Mouse (Mus musculus) adipose tissue, adult 10 weeks (tissue): Measurements from ENCODE around the gene Bmx. TPM values are rescaled to one million over a fixed set of nuclear protein-coding genes. Genes with fewer than 3 reads are reported as not detected.

Experiments
- polyA plus RNA-seq: library from polyadenylated mRNA; stranded (reverse); fragments of 350-450 nt; fragmentation: Illumina TruSeq; extraction: RNeasy Lipid Tissue Mini Kit (QIAGEN cat#74804); gene quantifications from one replicate; pipeline ENCODE4 v1.2.3, GENCODE M21; 2014; ENCODE audit warnings: low read depth, low replicate concordance

Bmx gene
- 1.6 TPM for polyA plus RNA-seq

GRCm38 (mm10) chrX:164258057-164258456 is at the start of gene Bmx:
Bmx (minus strand) TSS chrX:164258193.

GRCm38 (mm10) chrX:164269285-164269761 is 11.3 kb upstream of the Bmx start, which contains the start of gene Pir:
Pir (plus strand) TSS chrX:164269371.

Other genes with a start within 250 kb of the Bmx start
- 98.1 TPM for gene Car5b, start 230.2 kb downstream of the Bmx start, polyA plus RNA-seq
- 2.9 TPM for gene Siah1b, start 181.7 kb downstream of the Bmx start, polyA plus RNA-seq
- 1.3 TPM for gene Cltrn, start 169.4 kb downstream of the Bmx start, polyA plus RNA-seq
- gene Ace2, start 118.9 kb downstream of the Bmx start, polyA plus RNA-seq: 3.0 TPM
- 5.6 TPM for gene Pir, start 11.2 kb upstream of the Bmx start, polyA plus RNA-seq
- 17.5 TPM for gene Vegfd, start 115.2 kb upstream of the Bmx start, polyA plus RNA-seq
- gene Piga, start 161.6 kb upstream of the Bmx start, polyA plus RNA-seq: 20.0 TPM
- gene Asb11, start 178.8 kb upstream of the Bmx start, polyA plus RNA-seq: 70.4 TPM
- gene Asb9, start 248.1 kb upstream of the Bmx start, polyA plus RNA-seq: 2.0 TPM